Comparison of ENCODE assay signal across 11 mouse cellular contexts in the genomic region with DNA sequence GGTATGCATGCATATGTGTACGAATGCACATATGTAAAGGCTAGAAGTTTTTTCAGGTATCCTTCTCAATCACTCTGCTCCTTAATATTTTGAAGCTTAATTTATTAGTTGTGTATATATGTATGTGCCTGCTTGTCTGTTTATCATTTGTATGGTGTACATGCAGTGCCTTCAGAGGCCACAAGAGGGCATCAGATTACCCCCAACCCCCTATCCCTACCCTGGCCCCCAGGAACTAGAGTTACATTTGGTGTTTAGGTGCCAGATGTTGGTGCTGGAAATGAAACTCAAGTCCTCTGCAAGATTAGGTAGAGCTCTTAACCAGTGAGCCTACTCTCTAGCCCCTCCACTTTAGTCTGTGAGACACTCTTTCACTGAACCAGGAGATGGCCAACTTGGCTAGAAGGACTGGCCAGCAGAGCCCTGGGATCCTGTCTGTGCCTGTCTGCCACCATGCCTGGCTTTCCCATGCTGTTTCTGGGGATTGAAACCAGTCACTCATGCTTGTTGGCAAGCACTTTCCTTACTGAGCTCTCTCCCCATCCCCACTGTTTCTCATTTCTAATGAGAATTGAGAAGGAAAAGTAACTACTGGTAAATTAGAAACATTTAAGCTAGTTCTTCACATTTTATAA.
DNase-seq lines count a peak whose midpoint lies in the region; ATAC-seq and TF ChIP-seq lines count a peak whose summit lies in the region.
"Had no signal": no experiment of that assay in that cellular context is flagged by ENCODE, and none has a peak within 500 bp of the region (broad histone marks: within the 10 kb centered on the region; RNA-seq: fewer than 3 reads in every experiment).

No protein-coding gene starts in this region.

- dilution Hi-C loops in CH12.LX (cut with MboI; ENCODE audit: extremely low pct_ligation_motif_present, extremely low pct_unique_long_range_greater_than_20kb, low sequenced_read_pairs): no loop called here

- no peak for ATAC-seq in kidney, postnatal 0 days (replicated peaks; ENCODE audit: low FRiP score, low read depth)
- no peak for ATAC-seq in G1E (ENCODE audit: extremely low read depth, insufficient number of reproducible peaks, low FRiP score, poor library complexity, severe bottlenecking)
- ATAC-seq: intestine, embryonic 16.5 days had no signal

- TF ChIP-seq EP300 in CH12.LX (IDR thresholded peaks at IDR 0.05; ENCODE audit: low read length): no peak

- H3K27ac ChIP-seq in kidney, postnatal 0 days: no peak overlapping the region
- H3K27ac ChIP-seq in CH12.LX (ENCODE audit: insufficient read depth, low read depth): no peak overlapping the region
- H3K27ac ChIP-seq: limb, embryonic 13.5 days; stomach, embryonic 15.5 days had no signal

- in situ Hi-C loops in CH12.LX (cut with MboI; ENCODE audit: low pct_ligation_motif_present, low pct_unique_long_range_greater_than_20kb, low sequenced_read_pairs): no loop called here

- H3K9me3 ChIP-seq in kidney, postnatal 0 days (replicated peaks; ENCODE audit: low read length): no peaks in the 10 kb centered on the region
- no peaks in the 10 kb centered on the region for H3K9me3 ChIP-seq in CH12.LX (replicated peaks; ENCODE audit: low read length)
- H3K9me3 ChIP-seq in G1E (replicated peaks): no peaks in the 10 kb centered on the region
- H3K9me3 ChIP-seq: limb, embryonic 13.5 days; stomach, embryonic 15.5 days had no signal

- no peak overlapping the region for H3K4me3 ChIP-seq in kidney, postnatal 0 days (replicated peaks; ENCODE audit: low read depth, low read length)
- no peak overlapping the region for H3K4me3 ChIP-seq in CH12.LX (replicated peaks in 1 of 3; ENCODE audit: low read depth in 2 of 3, low read length in 2 of 3, poor library complexity in 1 of 3)
- no peak overlapping the region for H3K4me3 ChIP-seq in G1E (ENCODE audit: low read depth, low read length)
- H3K4me3 ChIP-seq: limb, embryonic 13.5 days; myocyte; stomach, embryonic 15.5 days had no signal

- 79% methylated on average over 1 of the region's 1 CpGs for WGBS in kidney, postnatal 0 days

- no peak overlapping the region for H3K4me2 ChIP-seq in kidney, postnatal 0 days (ENCODE audit: low read length)
- no peak overlapping the region for H3K4me2 ChIP-seq in CH12.LX (ENCODE audit: insufficient read depth, low read depth, poor library complexity, severe bottlenecking)
- H3K4me2 ChIP-seq: limb, embryonic 13.5 days; stomach, embryonic 15.5 days had no signal

- H3K36me3 ChIP-seq in kidney, postnatal 0 days (ENCODE audit: insufficient read depth, low read length): no peaks in the 10 kb centered on the region
- H3K36me3 ChIP-seq in CH12.LX (replicated peaks in 1 of 2; ENCODE audit: control insufficient read depth in 1 of 2, insufficient read depth in 1 of 2, low read length in 1 of 2) (peaks cover 14 to 42% of the 10 kb centered on the region in 2 experiments), G1E (replicated peaks) (peaks cover 36% of the 10 kb centered on the region)
- H3K36me3 ChIP-seq: stomach, embryonic 15.5 days had no signal

- no peak overlapping the region for H3K9ac ChIP-seq in kidney, postnatal 0 days (ENCODE audit: low read depth, low read length)
- H3K9ac ChIP-seq in CH12.LX (ENCODE audit: insufficient read depth, low read depth): no peak overlapping the region
- H3K9ac ChIP-seq: limb, embryonic 13.5 days; stomach, embryonic 15.5 days had no signal

- H3K27me3 ChIP-seq in kidney, postnatal 0 days (ENCODE audit: insufficient read depth, low read length): no peaks in the 10 kb centered on the region
- H3K27me3 ChIP-seq in CH12.LX (replicated peaks) (no peaks in the 10 kb centered on the region), G1E (ENCODE audit: insufficient read depth, low read length) (no peaks in the 10 kb centered on the region)
- H3K27me3 ChIP-seq: limb, embryonic 13.5 days; stomach, embryonic 15.5 days had no signal

- no peak for TF ChIP-seq POLR2A in CH12.LX (IDR thresholded peaks at IDR 0.05; ENCODE audit: low read depth, low read length)

- H3K79me2 ChIP-seq in CH12.LX (replicated peaks; ENCODE audit: control insufficient read depth, extremely low read depth, insufficient read depth, poor library complexity, severe bottlenecking): no peaks in the 10 kb centered on the region

- no peak for DNase-seq in kidney, postnatal 0 days (ENCODE audit: low spot score)
- no peak for DNase-seq in kidney, adult 11 months
- DNase-seq in CH12.LX (ENCODE audit: extremely low read depth) (peak; percentile 39), G1E (ENCODE audit: low spot score) (no peak)
- peak; percentile 35 for DNase-seq in induced T-regulatory cell, adult 2 months (ENCODE audit: low read depth)
- no peak for DNase-seq in frontal cortex, postnatal 25 days (ENCODE audit: low spot score in 2 of 2)
- DNase-seq in right cerebral cortex, postnatal 4 days: no peak

- TF ChIP-seq CTCF in kidney, postnatal 0 days (IDR thresholded peaks at IDR 0.05; ENCODE audit: low read depth): peak; percentile 62
- peak; percentile 61 to 87 for TF ChIP-seq CTCF in CH12.LX (conservative IDR thresholded peaks at IDR 0.05 in 1 of 2, IDR thresholded peaks at IDR 0.05 in 1 of 2; ENCODE audit: low read depth in 2 of 2, low read length in 2 of 2)
- TF ChIP-seq CTCF in G1E (IDR thresholded peaks at IDR 0.05; ENCODE audit: low read depth, low read length): peak; percentile 54

- peak; percentile 50 for TF ChIP-seq RAD21 in CH12.LX (IDR thresholded peaks at IDR 0.05; ENCODE audit: low read depth, low read length)

- H3K4me1 ChIP-seq in kidney, postnatal 0 days (replicated peaks; ENCODE audit: insufficient read depth, low read length): no peaks in the 10 kb centered on the region
- H3K4me1 ChIP-seq in CH12.LX (ENCODE audit: control insufficient read depth in 1 of 2, insufficient read depth in 2 of 2) (peaks cover 0 to 14% of the 10 kb centered on the region in 2 experiments; a peak in 2 of 4 replicates), G1E (ENCODE audit: insufficient read depth, low read depth, low read length) (no peaks in the 10 kb centered on the region)
- H3K4me1 ChIP-seq: limb, embryonic 13.5 days; stomach, embryonic 15.5 days had no signal

TF ChIP-seq in CH12.LX, 34 proteins besides CTCF, POLR2A, EP300 and RAD21:
- no peak for TF ChIP-seq ZNF384 (IDR thresholded peaks at IDR 0.05; ENCODE audit: low read depth, low read length)
- TF ChIP-seq SMC3 (IDR thresholded peaks at IDR 0.05; ENCODE audit: low read depth, low read length): peak; percentile 61
- no peak for TF ChIP-seq MAFK (IDR thresholded peaks at IDR 0.05; ENCODE audit: insufficient replicate concordance, low read length)
TF ChIP-seq in CH12.LX: peak in this region for 1.

Comparison
In these comparisons a context has a peak if more than half of its experiments do, and no peak if none do; other contexts are left out.
1. DNase-seq: peak in CH12.LX (single experiment) and induced T-regulatory cell, adult 2 months (single experiment); none in kidney, postnatal 0 days (single experiment), kidney, adult 11 months (single experiment), G1E (single experiment), frontal cortex, postnatal 25 days (0 of 2) and right cerebral cortex, postnatal 4 days (single experiment).
2. Peak in every context shown above with its lines, with median percentiles within 50 percentile points of each other: CTCF ChIP-seq.